Mouse (Mus musculus): ENCODE measurements at regions not wholly inside any gene's neighbourhood (a gene's known extent, or its start where the extent isn't known, plus 50 kb on each side); places are given as distances from the start of the nearest gene placed in this dataset.

GRCm38 (mm10) chr12:25590262-25590661 is 493.3 kb upstream of the Id2 start:
- 82% methylated on average over 2 of the region's 2 CpGs for WGBS
- Histone ChIP-seq H3K36me3 (ENCODE audit: control insufficient read depth, insufficient read depth, low read length) (no peaks in the 10 kb centered on the region), H3K27ac (ENCODE audit: low read length) (no peak overlapping the region), H3K4me1 (ENCODE audit: control insufficient read depth, insufficient read depth, low read length) (no peaks in the 10 kb centered on the region), H3K27me3 (ENCODE audit: control insufficient read depth, insufficient read depth, low read length) (no peaks in the 10 kb centered on the region), H3K9me3 (ENCODE audit: control insufficient read depth, low read depth, low read length) (no peaks in the 10 kb centered on the region), H3K4me3 (ENCODE audit: low read depth, low read length) (no peak overlapping the region), H3K4me2 (replicated peaks; ENCODE audit: low read depth, low read length) (no peak overlapping the region), H3K9ac (replicated peaks; ENCODE audit: low read depth, low read length) (no peak overlapping the region)
- no peak for ATAC-seq (ENCODE audit: insufficient number of reproducible peaks, insufficient read depth, low FRiP score, low read depth)

GRCm38 (mm10) chr12:25585746-25586145 is 488.8 kb upstream of the Id2 start:
- H3K9ac ChIP-seq (replicated peaks; ENCODE audit: low read depth, low read length), result no peak overlapping the region
- WGBS, result 95% methylated on average over 3 of the region's 3 CpGs

GRCm38 (mm10) chr12:25579407-25579806 is 482.5 kb upstream of the Id2 start:
- no peaks in the 10 kb centered on the region for H3K9me3 ChIP-seq (ENCODE audit: control insufficient read depth, low read depth, low read length)
- no peak overlapping the region for H3K27ac ChIP-seq (ENCODE audit: low read length)
- H3K27me3 ChIP-seq (ENCODE audit: control insufficient read depth, insufficient read depth, low read length), result no peaks in the 10 kb centered on the region
- H3K36me3 ChIP-seq (ENCODE audit: control insufficient read depth, insufficient read depth, low read length), result no peaks in the 10 kb centered on the region
- 78% methylated on average over 8 of the region's 8 CpGs for WGBS
- H3K9ac ChIP-seq (replicated peaks; ENCODE audit: low read depth, low read length), result no peak overlapping the region
- no peak overlapping the region for H3K4me2 ChIP-seq (replicated peaks; ENCODE audit: low read depth, low read length)
- no peak for ATAC-seq (ENCODE audit: insufficient number of reproducible peaks, insufficient read depth, low FRiP score, low read depth)
- no peaks in the 10 kb centered on the region for H3K4me1 ChIP-seq (ENCODE audit: control insufficient read depth, insufficient read depth, low read length)
- no peak overlapping the region for H3K4me3 ChIP-seq (ENCODE audit: low read depth, low read length)

More at GRCm38 (mm10) chr12:25585746-25586145, 488.8 kb upstream of the Id2 start:
- Histone ChIP-seq H3K36me3 (ENCODE audit: control insufficient read depth, insufficient read depth, low read length) (no peaks in the 10 kb centered on the region), H3K4me2 (replicated peaks; ENCODE audit: low read depth, low read length) (no peak overlapping the region), H3K27me3 (ENCODE audit: control insufficient read depth, insufficient read depth, low read length) (no peaks in the 10 kb centered on the region), H3K27ac (ENCODE audit: low read length) (no peak overlapping the region), H3K4me1 (ENCODE audit: control insufficient read depth, insufficient read depth, low read length) (no peaks in the 10 kb centered on the region), H3K4me3 (ENCODE audit: low read depth, low read length) (no peak overlapping the region), H3K9me3 (ENCODE audit: control insufficient read depth, low read depth, low read length) (no peaks in the 10 kb centered on the region)
- ATAC-seq (ENCODE audit: insufficient number of reproducible peaks, insufficient read depth, low FRiP score, low read depth), result no peak

GRCm38 (mm10) chr12:25565131-25565530 is 468.2 kb upstream of the Id2 start:
- ATAC-seq (ENCODE audit: insufficient number of reproducible peaks, insufficient read depth, low FRiP score, low read depth), result no peak
- Histone ChIP-seq H3K27ac (ENCODE audit: low read length) (no peak overlapping the region), H3K9me3 (ENCODE audit: control insufficient read depth, low read depth, low read length) (no peaks in the 10 kb centered on the region), H3K4me2 (replicated peaks; ENCODE audit: low read depth, low read length) (no peak overlapping the region), H3K27me3 (ENCODE audit: control insufficient read depth, insufficient read depth, low read length) (no peaks in the 10 kb centered on the region), H3K4me3 (ENCODE audit: low read depth, low read length) (no peak overlapping the region), H3K4me1 (ENCODE audit: control insufficient read depth, insufficient read depth, low read length) (no peaks in the 10 kb centered on the region), H3K9ac (replicated peaks; ENCODE audit: low read depth, low read length) (no peak overlapping the region), H3K36me3 (ENCODE audit: control insufficient read depth, insufficient read depth, low read length) (no peaks in the 10 kb centered on the region)
- 90% methylated on average over 2 of the region's 2 CpGs for whole genome bisulfite sequencing

GRCm38 (mm10) chr12:25559601-25560000 is 462.7 kb upstream of the Id2 start:
- Histone ChIP-seq H3K27ac (ENCODE audit: low read length) (no peak overlapping the region), H3K4me3 (ENCODE audit: low read depth, low read length) (no peak overlapping the region), H3K4me1 (ENCODE audit: control insufficient read depth, insufficient read depth, low read length) (no peaks in the 10 kb centered on the region), H3K36me3 (ENCODE audit: control insufficient read depth, insufficient read depth, low read length) (no peaks in the 10 kb centered on the region), H3K4me2 (replicated peaks; ENCODE audit: low read depth, low read length) (no peak overlapping the region), H3K27me3 (ENCODE audit: control insufficient read depth, insufficient read depth, low read length) (no peaks in the 10 kb centered on the region), H3K9ac (replicated peaks; ENCODE audit: low read depth, low read length) (no peak overlapping the region), H3K9me3 (ENCODE audit: control insufficient read depth, low read depth, low read length) (no peaks in the 10 kb centered on the region)
- ATAC-seq (ENCODE audit: insufficient number of reproducible peaks, insufficient read depth, low FRiP score, low read depth), result no peak

GRCm38 (mm10) chr12:25553656-25554055 is 456.7 kb upstream of the Id2 start:
- WGBS, result 91% methylated on average over 1 of the region's 1 CpGs
- no peaks in the 10 kb centered on the region for H3K4me1 ChIP-seq (ENCODE audit: control insufficient read depth, insufficient read depth, low read length)
- H3K27me3 ChIP-seq (ENCODE audit: control insufficient read depth, insufficient read depth, low read length), result no peaks in the 10 kb centered on the region
- no peak overlapping the region for H3K4me3 ChIP-seq (ENCODE audit: low read depth, low read length)
- H3K4me2 ChIP-seq (replicated peaks; ENCODE audit: low read depth, low read length), result no peak overlapping the region
- no peaks in the 10 kb centered on the region for H3K36me3 ChIP-seq (ENCODE audit: control insufficient read depth, insufficient read depth, low read length)
- ATAC-seq (ENCODE audit: insufficient number of reproducible peaks, insufficient read depth, low FRiP score, low read depth), result no peak
- no peaks in the 10 kb centered on the region for H3K9me3 ChIP-seq (ENCODE audit: control insufficient read depth, low read depth, low read length)
- no peak overlapping the region for H3K27ac ChIP-seq (ENCODE audit: low read length)
- no peak overlapping the region for H3K9ac ChIP-seq (replicated peaks; ENCODE audit: low read depth, low read length)

GRCm38 (mm10) chr12:25549735-25550134 is 452.8 kb upstream of the Id2 start:
- Histone ChIP-seq H3K4me2 (replicated peaks; ENCODE audit: low read depth, low read length) (no peak overlapping the region), H3K36me3 (ENCODE audit: control insufficient read depth, insufficient read depth, low read length) (no peaks in the 10 kb centered on the region), H3K9me3 (ENCODE audit: control insufficient read depth, low read depth, low read length) (no peaks in the 10 kb centered on the region), H3K9ac (replicated peaks; ENCODE audit: low read depth, low read length) (no peak overlapping the region), H3K27me3 (ENCODE audit: control insufficient read depth, insufficient read depth, low read length) (no peaks in the 10 kb centered on the region), H3K27ac (ENCODE audit: low read length) (no peak overlapping the region), H3K4me3 (ENCODE audit: low read depth, low read length) (no peak overlapping the region), H3K4me1 (ENCODE audit: control insufficient read depth, insufficient read depth, low read length) (no peaks in the 10 kb centered on the region)
- ATAC-seq (ENCODE audit: insufficient number of reproducible peaks, insufficient read depth, low FRiP score, low read depth), result no peak
- WGBS, result 66% methylated on average over 3 of the region's 3 CpGs

GRCm38 (mm10) chr12:25544253-25544652 is 447.3 kb upstream of the Id2 start:
- ATAC-seq (ENCODE audit: insufficient number of reproducible peaks, insufficient read depth, low FRiP score, low read depth), result no peak

GRCm38 (mm10) chr12:25534620-25534950 is 437.6 kb upstream of the Id2 start:
- Histone ChIP-seq H3K4me1 (ENCODE audit: control insufficient read depth, insufficient read depth, low read length) (peaks cover 13% of the 10 kb centered on the region; the same call in 1 of the 2 replicates), H3K27ac (ENCODE audit: low read length) (peak overlapping the region; percentile 77), H3K9me3 (ENCODE audit: control insufficient read depth, low read depth, low read length) (no peaks in the 10 kb centered on the region), H3K4me3 (ENCODE audit: low read depth, low read length) (no peak overlapping the region), H3K27me3 (ENCODE audit: control insufficient read depth, insufficient read depth, low read length) (no peaks in the 10 kb centered on the region), H3K4me2 (replicated peaks; ENCODE audit: low read depth, low read length) (no peak overlapping the region), H3K36me3 (ENCODE audit: control insufficient read depth, insufficient read depth, low read length) (no peaks in the 10 kb centered on the region), H3K9ac (replicated peaks; ENCODE audit: low read depth, low read length) (no peak overlapping the region)
- 15% methylated on average over 5 of the region's 5 CpGs for WGBS
- peak; percentile 25; the same call in 1 of the 2 replicates for ATAC-seq (ENCODE audit: insufficient number of reproducible peaks, insufficient read depth, low FRiP score, low read depth)

More at GRCm38 (mm10) chr12:25544253-25544652, 447.3 kb upstream of the Id2 start:
- Histone ChIP-seq H3K9ac (replicated peaks; ENCODE audit: low read depth, low read length) (no peak overlapping the region), H3K4me2 (replicated peaks; ENCODE audit: low read depth, low read length) (no peak overlapping the region), H3K27ac (ENCODE audit: low read length) (no peak overlapping the region), H3K4me1 (ENCODE audit: control insufficient read depth, insufficient read depth, low read length) (no peaks in the 10 kb centered on the region), H3K36me3 (ENCODE audit: control insufficient read depth, insufficient read depth, low read length) (no peaks in the 10 kb centered on the region), H3K4me3 (ENCODE audit: low read depth, low read length) (no peak overlapping the region), H3K9me3 (ENCODE audit: control insufficient read depth, low read depth, low read length) (no peaks in the 10 kb centered on the region), H3K27me3 (ENCODE audit: control insufficient read depth, insufficient read depth, low read length) (no peaks in the 10 kb centered on the region)
- 77% methylated on average over 6 of the region's 6 CpGs for WGBS
